Mouse (Mus musculus): ENCODE data around the gene Adam22. TPM values are rescaled to one million over a fixed set of nuclear protein-coding genes. Genes with fewer than 3 reads are reported as not detected.

Gene Adam22
- polyA plus RNA-seq, 1 experiment from 2014 or later, result 7.3 TPM

DNA sequence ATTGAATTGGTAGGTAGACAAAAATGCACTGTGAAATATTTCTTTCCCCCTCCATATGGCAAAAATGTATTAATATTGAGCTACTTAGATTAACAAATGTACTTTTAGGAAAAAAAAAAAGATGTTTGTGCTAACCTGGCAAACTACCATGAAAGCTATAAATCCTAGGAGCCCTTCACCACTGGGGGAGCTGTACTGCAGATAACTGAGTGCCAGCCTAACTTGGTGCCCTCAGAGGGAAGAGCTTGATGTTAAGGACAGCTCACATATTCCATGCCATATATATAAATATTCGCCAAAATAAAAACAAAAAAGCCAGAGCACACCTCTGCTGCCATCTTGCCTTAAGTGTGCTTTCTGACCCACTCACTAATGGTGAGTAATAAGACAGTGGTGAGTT is 5.6 kb downstream of the Adam22 start:
- Histone ChIP-seq H3K4me3 (no peak overlapping the region), H3K36me3 (replicated peaks) (no peaks in the 10 kb centered on the region; the same call in 1 of the 2 replicates), H3K4me1 (peaks cover 13% of the 10 kb centered on the region), H3K27me3 (ENCODE audit: poor library complexity, severe bottlenecking) (no peaks in the 10 kb centered on the region; the same call in 1 of the 2 replicates), H3K27ac (no peak overlapping the region), H3K9me3 (no peaks in the 10 kb centered on the region)
- 75% methylated on average over 1 of the region's 1 CpGs for WGBS
- no peak for DNase-seq (ENCODE audit: extremely low spot score, low spot score)

DNA sequence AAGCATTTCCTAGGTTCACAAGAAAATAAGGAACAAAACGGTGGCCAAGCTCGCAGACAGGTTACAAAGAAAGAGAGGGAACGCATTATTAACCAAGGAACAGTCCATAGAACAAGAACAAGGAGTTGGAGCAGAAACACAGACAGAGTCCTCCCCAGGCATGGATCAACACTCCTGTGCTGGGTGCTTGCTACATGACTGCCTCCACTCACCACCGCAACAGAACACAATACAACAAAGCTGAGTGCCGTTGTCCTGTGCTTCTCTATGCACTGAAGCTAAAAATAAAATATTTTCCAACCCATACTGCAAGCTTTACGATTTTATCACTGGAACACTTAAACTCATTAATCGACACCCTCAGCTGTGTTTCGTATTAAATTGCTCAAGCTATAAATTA is 10.3 kb downstream of the Adam22 start:
- no peak overlapping the region for H3K4me3 ChIP-seq
- no peaks in the 10 kb centered on the region; the same call in 1 of the 2 replicates for H3K36me3 ChIP-seq (replicated peaks)
- H3K27me3 ChIP-seq (ENCODE audit: poor library complexity, severe bottlenecking), result no peaks in the 10 kb centered on the region

DNA sequence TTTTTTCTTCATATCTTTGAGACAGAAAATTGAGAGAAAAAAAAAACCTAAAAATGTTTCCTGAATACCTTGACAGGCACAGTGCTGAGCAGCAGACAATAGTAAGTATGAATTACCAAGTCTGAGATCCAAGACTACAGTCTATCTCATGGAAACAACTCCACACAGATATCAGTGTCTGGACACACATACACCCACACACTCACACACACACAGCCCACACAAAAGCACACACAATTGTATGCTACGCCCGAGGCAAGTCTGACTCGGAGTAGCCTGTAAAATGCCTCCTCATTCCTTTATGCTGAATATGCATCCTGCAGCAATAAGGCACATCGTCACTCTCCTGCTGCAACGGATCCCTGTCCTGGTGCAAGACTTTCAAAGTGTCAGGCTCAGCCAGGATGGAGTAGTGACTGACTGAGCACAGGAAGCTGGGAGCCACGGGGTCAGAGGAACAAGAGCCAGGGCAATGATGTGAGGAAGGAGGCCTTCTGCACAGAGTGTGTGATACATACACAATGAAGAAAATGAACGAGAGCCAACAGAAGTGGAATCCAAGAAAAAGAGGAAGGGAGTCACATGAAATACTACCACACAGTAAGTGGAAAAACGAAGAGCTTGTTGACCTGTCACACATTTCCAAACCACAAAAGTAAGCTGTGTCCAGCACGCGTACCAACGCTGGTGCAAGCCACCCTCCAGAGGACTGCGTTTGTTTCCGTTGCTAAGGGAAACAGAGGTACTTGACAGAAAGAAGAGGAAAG is 10.9 kb downstream of the Adam22 start:
- DNase-seq (ENCODE audit: extremely low spot score, low spot score), result no peak
- H3K27me3 ChIP-seq (ENCODE audit: poor library complexity, severe bottlenecking), result no peaks in the 10 kb centered on the region
- H3K4me3 ChIP-seq, result no peak overlapping the region
- H3K36me3 ChIP-seq (replicated peaks), result no peaks in the 10 kb centered on the region; the same call in 1 of the 2 replicates
- no peaks in the 10 kb centered on the region for H3K4me1 ChIP-seq
- no peak overlapping the region for H3K27ac ChIP-seq
- 79% methylated on average over 13 of the region's 13 CpGs for WGBS
- H3K9me3 ChIP-seq, result no peaks in the 10 kb centered on the region

More for the DNA sequence above, 10.3 kb downstream of the Adam22 start:
- DNase-seq (ENCODE audit: extremely low spot score, low spot score), result no peak
- H3K27ac ChIP-seq, result no peak overlapping the region
- H3K9me3 ChIP-seq, result no peaks in the 10 kb centered on the region
- 90% methylated on average over 8 of the region's 8 CpGs for WGBS
- H3K4me1 ChIP-seq, result no peaks in the 10 kb centered on the region

DNA sequence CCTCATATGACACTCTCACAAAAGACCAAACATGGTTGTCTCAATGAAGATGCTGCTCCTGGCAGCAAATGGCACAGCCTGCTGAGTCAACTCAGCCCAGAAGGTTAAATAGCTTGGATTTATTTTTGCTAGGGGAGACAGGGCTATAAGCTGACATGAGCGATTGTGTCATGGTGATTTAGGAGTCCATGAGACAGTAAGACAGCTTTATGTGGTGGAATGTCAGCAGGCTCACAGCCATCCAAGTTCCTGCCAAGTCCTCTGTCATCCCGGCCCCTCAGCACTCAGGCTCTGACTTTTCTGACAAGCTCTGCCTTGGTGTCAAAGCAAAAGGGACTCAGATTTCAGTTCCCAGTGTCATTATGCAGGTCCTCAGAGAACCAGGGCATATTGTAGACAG is 11.6 kb downstream of the Adam22 start:
- no peaks in the 10 kb centered on the region for H3K4me1 ChIP-seq

DNA sequence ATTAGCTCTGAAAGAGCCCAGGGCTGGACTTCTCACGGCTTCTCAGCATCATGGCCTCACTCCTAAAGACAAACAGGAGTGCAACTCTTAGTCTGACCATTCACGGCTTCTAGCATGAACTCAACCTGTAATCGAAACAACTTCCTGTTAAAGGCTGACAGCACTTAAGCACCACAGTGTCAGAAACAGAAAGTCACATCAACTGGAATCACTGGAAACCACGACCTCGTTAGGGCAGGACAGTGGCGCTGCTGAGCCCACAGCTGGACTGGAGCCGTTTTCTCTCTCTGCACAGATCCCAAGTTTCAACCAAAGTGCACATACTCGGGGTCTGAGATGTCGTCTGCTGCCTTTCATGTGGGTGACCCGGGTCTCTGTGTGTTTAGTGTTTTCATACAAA is 18.4 kb downstream of the Adam22 start:
- no peak for DNase-seq (ENCODE audit: extremely low spot score, low spot score)
- no peak overlapping the region for H3K27ac ChIP-seq
- H3K27me3 ChIP-seq (ENCODE audit: poor library complexity, severe bottlenecking), result no peaks in the 10 kb centered on the region
- H3K4me1 ChIP-seq, result no peaks in the 10 kb centered on the region
- WGBS, result 82% methylated on average over 10 of the region's 10 CpGs
- H3K4me3 ChIP-seq, result no peak overlapping the region
- H3K36me3 ChIP-seq (replicated peaks), result no peaks in the 10 kb centered on the region
- H3K9me3 ChIP-seq, result no peaks in the 10 kb centered on the region

More for the DNA sequence above, 11.6 kb downstream of the Adam22 start:
- Histone ChIP-seq H3K36me3 (replicated peaks) (no peaks in the 10 kb centered on the region; the same call in 1 of the 2 replicates), H3K9me3 (no peaks in the 10 kb centered on the region), H3K27me3 (ENCODE audit: poor library complexity, severe bottlenecking) (no peaks in the 10 kb centered on the region), H3K4me3 (no peak overlapping the region), H3K27ac (no peak overlapping the region)
- WGBS, result 78% methylated on average over 2 of the region's 2 CpGs
- no peak for DNase-seq (ENCODE audit: extremely low spot score, low spot score)

DNA sequence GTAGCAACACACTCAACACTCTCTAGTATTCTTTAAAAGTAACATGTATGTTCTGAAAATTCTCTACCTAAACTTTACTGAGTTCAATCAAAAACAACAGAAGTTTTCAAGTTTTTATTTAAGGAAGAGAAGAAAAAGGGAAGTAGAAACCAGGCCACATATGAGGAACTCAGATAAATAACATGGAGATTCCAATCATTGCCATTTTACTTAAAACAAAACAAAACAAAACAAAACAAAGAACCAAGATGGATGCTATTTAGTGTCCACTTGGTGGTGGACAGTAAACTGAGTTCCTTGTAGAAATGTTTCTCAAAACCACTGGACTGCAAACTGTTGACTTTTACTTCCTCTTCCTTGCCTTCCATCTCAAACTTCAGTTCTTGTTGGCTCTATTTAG is 21.6 kb downstream of the Adam22 start:
- no peaks in the 10 kb centered on the region for H3K4me1 ChIP-seq
- no peaks in the 10 kb centered on the region for H3K27me3 ChIP-seq (ENCODE audit: poor library complexity, severe bottlenecking)
- no peaks in the 10 kb centered on the region for H3K36me3 ChIP-seq (replicated peaks)
- H3K4me3 ChIP-seq, result no peak overlapping the region
- no peak overlapping the region for H3K27ac ChIP-seq
- no peaks in the 10 kb centered on the region for H3K9me3 ChIP-seq
- DNase-seq (ENCODE audit: extremely low spot score, low spot score), result no peak

DNA sequence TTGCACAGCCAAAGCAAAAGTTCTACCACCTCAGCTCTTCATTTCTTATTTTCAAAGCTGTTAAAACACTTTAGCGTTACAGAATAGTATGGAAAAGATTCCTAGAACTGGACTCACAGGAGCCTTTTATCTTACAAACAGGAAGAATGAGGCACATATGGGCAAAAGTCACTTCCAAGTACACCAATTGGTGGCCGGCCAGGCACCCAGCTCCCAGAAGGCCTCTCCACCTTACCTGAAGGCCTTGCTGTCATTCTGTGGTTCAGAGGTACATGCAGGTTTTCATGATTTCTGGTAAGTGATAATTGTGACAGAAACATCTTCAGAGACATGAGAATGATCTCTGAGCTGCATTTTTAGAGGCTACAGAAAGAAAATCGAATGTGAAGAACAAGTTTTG is 24.7 kb downstream of the Adam22 start:
- Histone ChIP-seq H3K36me3 (replicated peaks) (no peaks in the 10 kb centered on the region), H3K27me3 (ENCODE audit: poor library complexity, severe bottlenecking) (no peaks in the 10 kb centered on the region), H3K4me1 (no peaks in the 10 kb centered on the region), H3K9me3 (no peaks in the 10 kb centered on the region), H3K4me3 (no peak overlapping the region), H3K27ac (no peak overlapping the region)
- 89% methylated on average over 3 of the region's 3 CpGs for WGBS
- DNase-seq (ENCODE audit: extremely low spot score, low spot score), result no peak

DNA sequence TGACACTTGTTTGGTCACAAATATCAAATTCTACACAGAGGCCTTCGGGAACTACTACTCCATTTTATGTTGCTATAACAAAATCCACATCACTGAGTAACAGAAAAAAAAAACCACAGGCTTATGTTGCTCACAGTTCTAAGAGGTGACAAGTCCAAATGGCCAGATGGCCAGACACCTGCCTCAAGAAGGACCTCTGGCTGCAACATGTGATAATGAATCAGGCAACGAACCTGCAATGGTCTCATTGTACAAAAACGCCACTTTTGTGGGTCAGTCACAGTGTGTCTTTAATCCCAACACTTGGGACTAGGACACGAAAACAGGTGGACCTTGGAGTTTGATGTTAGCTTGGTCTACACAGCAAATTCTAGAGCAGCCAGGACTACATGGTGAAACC is 26.3 kb downstream of the Adam22 start:
- DNase-seq (ENCODE audit: extremely low spot score, low spot score), result no peak
- WGBS, result 89% methylated on average over 4 of the region's 4 CpGs

DNA sequence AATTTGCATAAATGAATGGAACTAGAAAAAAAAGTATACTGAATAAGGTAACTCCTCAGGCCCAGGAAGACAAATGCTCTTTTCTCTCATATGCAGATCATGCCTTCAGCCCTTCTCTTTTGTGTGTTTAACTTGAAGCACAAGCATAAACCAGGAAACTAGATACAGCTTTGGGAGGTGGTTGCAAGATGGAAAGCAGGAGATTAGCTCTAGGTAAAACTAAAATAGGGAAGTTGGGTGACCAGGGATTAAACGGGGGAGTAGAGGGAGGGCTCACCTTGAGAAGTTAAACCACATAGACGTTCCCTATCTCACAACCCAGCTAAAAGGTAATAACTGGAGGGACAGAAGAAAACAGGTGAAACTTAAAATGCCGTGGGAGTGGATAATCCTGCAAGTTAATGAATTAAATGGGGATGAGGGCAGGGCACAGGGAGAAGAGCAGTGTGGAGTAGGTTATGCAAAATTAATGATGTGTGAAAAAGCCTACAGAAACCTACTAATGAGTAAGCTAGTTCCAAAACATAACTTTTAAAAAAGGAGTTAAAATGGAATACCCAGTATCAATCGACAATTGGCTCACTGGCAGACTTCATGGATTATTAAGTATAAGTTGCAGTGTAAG is 40.2 kb downstream of the Adam22 start:
- no peak for DNase-seq (ENCODE audit: extremely low spot score, low spot score)
- Histone ChIP-seq H3K9me3 (no peaks in the 10 kb centered on the region), H3K27me3 (ENCODE audit: poor library complexity, severe bottlenecking) (no peaks in the 10 kb centered on the region), H3K36me3 (replicated peaks) (no peaks in the 10 kb centered on the region), H3K27ac (no peak overlapping the region), H3K4me1 (no peaks in the 10 kb centered on the region), H3K4me3 (no peak overlapping the region)
- 77% methylated on average over 4 of the region's 4 CpGs for WGBS

More for the DNA sequence above, 26.3 kb downstream of the Adam22 start:
- Histone ChIP-seq H3K4me1 (no peaks in the 10 kb centered on the region), H3K9me3 (no peaks in the 10 kb centered on the region), H3K4me3 (no peak overlapping the region), H3K36me3 (replicated peaks) (no peaks in the 10 kb centered on the region), H3K27ac (no peak overlapping the region), H3K27me3 (ENCODE audit: poor library complexity, severe bottlenecking) (no peaks in the 10 kb centered on the region)

DNA sequence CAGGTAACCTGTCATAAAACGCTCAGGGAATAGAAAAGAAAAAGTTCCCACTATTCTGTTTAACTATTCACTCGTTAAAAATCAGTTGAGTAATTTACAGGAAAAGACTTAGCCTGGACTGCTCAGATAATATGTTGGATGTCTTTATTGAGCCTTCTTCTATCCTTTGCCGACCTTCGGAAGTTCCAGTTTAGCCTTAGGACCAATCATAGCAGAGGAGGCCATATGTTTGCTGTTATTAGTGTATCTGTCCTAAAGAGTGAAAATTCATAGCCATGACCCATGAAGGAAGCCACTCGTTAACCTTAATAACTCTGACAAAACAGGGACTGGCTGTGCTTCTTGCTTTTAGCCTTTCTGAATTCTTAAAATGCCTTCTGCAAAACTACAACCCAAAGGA is 41.3 kb downstream of the Adam22 start:
- Histone ChIP-seq H3K4me3 (no peak overlapping the region), H3K36me3 (replicated peaks) (no peaks in the 10 kb centered on the region), H3K4me1 (no peaks in the 10 kb centered on the region), H3K9me3 (no peaks in the 10 kb centered on the region), H3K27ac (no peak overlapping the region), H3K27me3 (ENCODE audit: poor library complexity, severe bottlenecking) (no peaks in the 10 kb centered on the region)
- 77% methylated on average over 5 of the region's 5 CpGs for WGBS
- DNase-seq (ENCODE audit: extremely low spot score, low spot score), result no peak

DNA sequence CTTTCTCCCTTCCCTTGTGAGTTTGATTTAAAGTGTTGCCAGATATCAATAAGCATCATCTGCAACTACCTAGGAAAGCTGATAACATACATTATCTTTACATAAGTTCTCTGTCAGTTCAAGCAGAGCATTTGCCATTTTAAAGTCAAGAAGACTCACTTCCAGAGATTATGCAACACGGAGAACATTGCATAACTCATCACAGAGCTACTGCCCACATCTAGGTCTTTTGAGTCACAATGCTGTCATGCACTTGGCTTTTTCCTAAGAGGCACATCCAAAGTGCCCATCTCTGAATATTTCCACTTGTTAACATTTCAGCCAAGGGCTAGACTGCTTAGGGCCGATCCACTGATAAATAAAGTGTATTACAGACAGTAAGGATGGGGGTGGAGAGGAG is 55.6 kb downstream of the Adam22 start:
- no peaks in the 10 kb centered on the region for H3K27me3 ChIP-seq (ENCODE audit: poor library complexity, severe bottlenecking)
- H3K4me1 ChIP-seq, result no peaks in the 10 kb centered on the region
- WGBS, result 95% methylated on average over 2 of the region's 2 CpGs
- H3K27ac ChIP-seq, result no peak overlapping the region
- H3K36me3 ChIP-seq (replicated peaks), result no peaks in the 10 kb centered on the region
- no peak for DNase-seq (ENCODE audit: extremely low spot score, low spot score)
- no peaks in the 10 kb centered on the region for H3K9me3 ChIP-seq
- H3K4me3 ChIP-seq, result no peak overlapping the region

DNA sequence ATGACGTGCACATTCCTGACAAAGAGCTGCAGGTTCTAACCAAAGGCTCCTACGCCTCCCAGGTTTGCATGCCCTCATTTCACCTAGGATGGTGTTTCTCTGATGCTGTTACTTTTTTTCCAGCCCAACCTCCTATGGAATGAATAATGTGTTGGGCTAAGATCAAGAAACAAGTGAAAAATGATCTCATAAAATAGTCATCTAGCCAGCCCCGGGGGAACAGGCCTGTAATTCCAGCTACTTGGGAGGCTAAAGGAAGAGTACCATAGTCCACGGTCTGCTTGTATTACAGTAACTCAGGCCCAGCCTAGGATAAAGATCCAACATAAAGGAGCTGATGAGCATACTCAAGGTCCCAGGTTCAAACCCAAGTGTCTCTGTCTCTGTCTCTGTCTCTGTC is 57.1 kb downstream of the Adam22 start:
- WGBS, result 87% methylated on average over 4 of the region's 4 CpGs
- H3K9me3 ChIP-seq, result no peaks in the 10 kb centered on the region
- no peak overlapping the region for H3K27ac ChIP-seq
- no peak for DNase-seq (ENCODE audit: extremely low spot score, low spot score)
- H3K4me1 ChIP-seq, result no peaks in the 10 kb centered on the region
- no peaks in the 10 kb centered on the region for H3K36me3 ChIP-seq (replicated peaks)
- no peak overlapping the region for H3K4me3 ChIP-seq
- H3K27me3 ChIP-seq (ENCODE audit: poor library complexity, severe bottlenecking), result no peaks in the 10 kb centered on the region

DNA sequence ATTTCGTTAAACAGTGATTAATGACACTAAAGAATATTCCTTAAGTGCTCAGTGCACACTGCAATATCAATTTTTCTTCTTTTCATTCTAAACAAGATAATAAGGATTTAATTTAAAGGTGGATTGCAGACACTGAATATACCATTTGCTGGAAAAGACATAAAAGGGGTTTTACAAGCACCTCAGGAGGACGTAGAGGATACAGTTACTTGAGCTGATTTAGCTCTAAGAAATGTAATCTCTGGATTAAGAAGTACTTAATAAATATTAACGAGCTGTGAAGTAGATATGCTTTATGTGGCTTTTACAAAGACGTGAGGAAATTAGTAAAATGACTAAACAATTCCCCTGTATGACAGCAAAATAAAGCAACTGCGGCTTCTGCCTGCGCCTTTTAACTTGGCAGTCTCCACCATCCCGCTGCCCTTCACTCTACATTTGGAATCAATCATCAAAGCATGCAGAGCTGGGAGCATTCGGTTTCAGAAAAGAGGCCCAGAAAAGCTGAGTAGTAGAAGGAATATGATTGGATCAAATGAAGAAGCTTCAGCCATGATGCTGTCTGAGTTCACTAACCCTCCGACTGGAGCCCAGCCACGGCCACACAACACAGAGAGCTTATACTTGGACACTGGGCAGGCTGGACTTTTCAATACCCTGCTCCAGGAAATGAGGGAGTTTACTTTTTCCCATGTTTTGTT is 70.1 kb downstream of the Adam22 start:
- Histone ChIP-seq H3K4me3 (no peak overlapping the region), H3K27ac (no peak overlapping the region), H3K9me3 (no peaks in the 10 kb centered on the region), H3K27me3 (ENCODE audit: poor library complexity, severe bottlenecking) (no peaks in the 10 kb centered on the region), H3K36me3 (replicated peaks) (no peaks in the 10 kb centered on the region), H3K4me1 (peaks cover 15% of the 10 kb centered on the region)
- no peak for DNase-seq (ENCODE audit: extremely low spot score, low spot score)
- 63% methylated on average over 10 of the region's 10 CpGs for WGBS
